Mouse (Mus musculus): ENCODE measurements around the gene Ror2.
"Not testable (repeated sequence)": the region's sequence is repeated elsewhere in the genome, so short reads cannot be mapped to it uniquely, and the experiment has no call there.

Ror2 gene

DNA sequence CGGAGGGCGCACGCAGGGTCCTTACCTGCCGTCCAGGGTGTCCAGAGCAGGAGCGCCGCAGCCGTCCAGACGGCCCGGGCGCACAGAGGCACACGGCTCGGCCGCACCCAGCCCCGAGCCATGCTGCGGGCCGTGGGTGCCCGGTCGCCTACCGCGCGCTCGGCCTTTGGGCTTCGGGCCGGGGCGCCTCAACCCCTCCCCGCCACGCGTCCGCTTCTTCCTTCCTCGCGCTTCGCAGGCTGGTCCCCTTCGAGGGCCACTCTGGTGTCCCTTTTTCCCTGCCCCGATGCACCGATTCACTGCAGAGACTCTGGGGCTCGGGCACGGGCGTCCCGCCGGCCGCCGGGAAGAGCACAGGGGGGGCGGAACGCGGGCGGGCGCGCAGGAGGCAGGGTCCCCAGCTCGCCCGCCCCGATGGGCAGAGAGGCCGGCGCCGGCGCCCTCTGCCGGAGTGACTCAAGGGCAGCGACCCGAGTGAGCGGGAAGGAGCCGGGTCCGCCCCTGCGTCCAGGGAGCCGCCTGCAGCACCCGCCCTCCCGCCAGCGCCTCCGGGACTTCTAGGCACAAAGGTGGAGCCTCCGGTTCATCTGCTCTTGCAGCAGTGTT, at the start of gene Ror2:
TSS of gene Ror2 (minus strand) at position 369 of the 606 bp plus-strand sequence.
- no peak for DNase-seq (ENCODE audit: low spot score in 2 of 2)

DNA sequence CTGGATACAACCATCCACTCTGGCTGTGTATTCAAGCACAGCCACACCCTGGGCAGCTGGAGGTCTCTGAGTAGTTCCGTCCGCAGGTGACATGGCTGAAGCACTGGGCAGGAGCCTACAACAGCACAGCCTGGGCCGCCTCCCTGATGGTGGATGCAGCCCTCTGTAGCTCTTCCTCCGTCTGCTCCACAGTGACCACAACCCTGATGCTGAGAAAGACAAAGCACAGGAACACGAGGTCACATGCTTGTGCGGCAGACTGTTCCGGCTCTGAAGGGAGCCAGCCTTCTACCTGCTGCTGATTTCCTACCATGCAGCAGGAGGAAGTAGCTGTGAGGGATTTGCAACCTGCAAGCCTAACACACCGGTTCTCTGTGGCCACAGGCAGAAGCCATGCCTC, 47.8 kb upstream of the Ror2 start:
- DNase-seq (ENCODE audit: low spot score in 2 of 2): no peak

DNA sequence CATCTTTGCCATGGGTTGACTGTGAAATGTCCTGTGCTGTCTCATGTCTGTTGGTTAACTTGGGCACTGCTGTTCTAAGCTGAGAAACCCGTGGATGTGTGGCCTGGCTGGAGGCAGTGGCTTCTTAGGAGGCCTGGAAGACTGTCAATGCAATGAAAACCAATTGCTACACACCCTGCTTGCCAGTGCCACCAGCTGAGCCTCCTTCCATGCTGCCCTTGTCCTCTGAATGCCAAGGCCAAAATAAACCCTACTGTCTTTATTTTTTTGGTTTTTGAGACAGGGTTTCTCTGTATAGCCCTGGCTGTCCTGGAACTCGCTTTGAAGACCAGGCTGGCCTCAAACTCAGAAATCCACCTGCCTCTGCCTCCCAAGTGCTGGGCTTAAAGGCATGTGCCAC, 44.3 kb upstream of the Ror2 start:
- no peak for DNase-seq (ENCODE audit: low spot score in 2 of 2)

DNA sequence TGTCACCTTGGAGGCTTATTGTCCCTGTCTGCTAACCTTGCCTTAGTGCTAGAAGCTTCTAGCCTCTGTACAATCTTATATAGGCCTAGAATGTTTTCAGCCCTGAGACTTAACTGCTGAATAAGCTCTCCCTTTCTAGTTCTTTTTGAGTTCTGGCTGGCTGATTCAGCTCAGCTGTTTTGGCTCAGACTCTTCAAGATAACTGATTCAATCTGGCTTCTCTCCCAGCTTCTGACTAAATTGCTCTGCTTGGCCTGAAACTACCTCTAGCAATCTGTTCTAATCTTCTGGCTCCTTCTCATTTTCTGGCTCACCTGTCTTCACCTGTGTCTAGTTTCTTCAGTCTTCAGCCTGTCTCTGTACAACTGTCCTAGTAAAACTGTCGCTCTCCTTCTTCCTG, 39.6 kb upstream of the Ror2 start:
- DNase-seq (ENCODE audit: low spot score in 2 of 2): no peak

DNA sequence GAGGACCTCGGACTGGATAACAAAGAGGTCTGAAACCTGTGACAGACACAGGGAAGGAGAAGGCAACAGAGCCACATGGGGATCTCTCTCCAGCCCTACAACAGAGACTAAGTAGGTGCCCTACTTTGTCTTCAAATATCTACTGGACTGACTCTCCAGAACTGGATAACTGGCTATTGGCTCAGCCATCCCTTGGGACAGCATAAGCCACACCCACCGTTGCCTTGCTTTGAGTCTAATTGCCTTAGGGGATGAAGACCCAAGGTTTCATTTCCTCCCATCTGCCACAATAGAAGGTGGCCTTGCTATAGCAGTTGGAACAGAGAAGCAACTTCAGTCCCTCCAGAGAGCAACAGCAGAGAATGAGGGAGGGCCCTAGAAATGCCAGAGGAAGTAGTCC, 37.7 kb upstream of the Ror2 start:
- DNase-seq (ENCODE audit: low spot score in 2 of 2): no peak

DNA sequence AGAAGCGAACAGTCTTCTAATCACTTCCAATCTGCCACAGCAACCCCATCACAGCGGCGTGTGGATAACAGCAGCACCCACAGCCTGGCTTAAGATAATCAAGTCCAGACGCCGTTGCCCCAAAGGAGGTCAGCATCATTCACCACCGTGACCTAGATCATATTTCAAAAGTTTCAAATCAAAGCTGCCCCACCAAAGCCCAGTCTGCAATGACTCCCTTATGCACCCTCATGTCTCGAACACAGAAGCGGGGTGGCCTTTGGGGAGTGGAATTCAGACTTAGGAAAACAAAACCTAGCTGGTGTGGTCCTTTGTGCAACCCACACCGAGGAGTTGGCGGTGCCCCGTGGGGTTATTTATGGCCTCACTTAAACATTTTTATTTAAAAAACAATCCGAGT, 35.0 kb upstream of the Ror2 start:
- DNase-seq (ENCODE audit: low spot score in 2 of 2): no peak

DNA sequence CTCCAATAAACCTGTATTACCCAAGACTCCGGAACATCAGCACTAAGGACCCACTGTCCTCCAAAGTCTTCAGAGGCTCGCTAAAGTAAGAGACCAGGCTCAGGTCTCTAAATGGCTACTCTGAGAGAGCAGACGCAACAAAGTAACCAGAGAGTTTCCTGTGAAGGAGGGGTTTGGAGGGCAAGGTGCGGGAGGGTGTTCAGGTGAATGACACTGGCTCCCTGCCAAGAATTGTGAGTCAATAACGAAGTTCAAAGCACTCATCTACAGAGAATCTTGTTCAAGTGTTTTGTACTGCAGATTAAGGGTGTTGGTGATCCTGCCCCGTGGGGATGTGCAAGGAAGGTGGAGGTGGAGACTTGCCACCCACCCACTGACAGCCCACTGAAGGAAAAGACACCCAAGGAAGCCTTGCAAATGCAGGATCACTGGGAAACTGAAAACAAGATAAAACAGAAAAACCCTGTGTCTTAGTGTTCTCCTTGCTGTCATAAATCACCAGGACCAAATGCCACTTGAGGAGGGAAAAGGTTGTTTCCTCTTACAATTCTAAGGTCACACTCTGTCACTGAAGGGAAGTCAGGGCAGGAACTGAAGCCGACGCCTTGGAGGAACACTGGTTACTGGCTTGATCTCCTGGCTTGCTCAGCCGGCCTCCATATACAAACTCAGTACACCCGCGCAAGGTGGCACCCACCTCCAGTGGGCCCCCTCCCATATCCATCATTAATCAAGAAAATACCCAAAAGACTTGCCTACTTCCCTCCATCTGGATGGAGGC, 30.8 kb upstream of the Ror2 start:
- DNase-seq (ENCODE audit: low spot score in 2 of 2): no peak

DNA sequence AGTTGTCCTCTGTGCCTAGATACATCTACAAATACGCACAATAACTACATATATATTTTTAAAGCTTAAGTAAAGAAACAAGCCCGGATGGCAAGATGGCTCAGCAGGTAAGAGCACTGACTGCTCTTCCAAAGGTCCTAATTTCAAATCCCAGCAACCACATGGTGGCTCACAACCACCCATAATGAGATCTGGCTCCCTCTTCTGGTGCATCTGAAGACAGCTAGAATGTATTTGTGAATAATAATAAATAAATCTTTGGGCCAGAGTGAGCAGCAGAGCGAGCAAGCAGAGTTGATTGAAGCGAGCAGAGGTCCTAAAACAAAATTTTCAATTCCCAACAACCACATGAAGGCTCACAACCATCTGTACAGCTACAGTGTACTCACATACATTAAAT, 29.8 kb upstream of the Ror2 start:
- not testable (repeated sequence) for DNase-seq (ENCODE audit: low spot score in 2 of 2)

DNA sequence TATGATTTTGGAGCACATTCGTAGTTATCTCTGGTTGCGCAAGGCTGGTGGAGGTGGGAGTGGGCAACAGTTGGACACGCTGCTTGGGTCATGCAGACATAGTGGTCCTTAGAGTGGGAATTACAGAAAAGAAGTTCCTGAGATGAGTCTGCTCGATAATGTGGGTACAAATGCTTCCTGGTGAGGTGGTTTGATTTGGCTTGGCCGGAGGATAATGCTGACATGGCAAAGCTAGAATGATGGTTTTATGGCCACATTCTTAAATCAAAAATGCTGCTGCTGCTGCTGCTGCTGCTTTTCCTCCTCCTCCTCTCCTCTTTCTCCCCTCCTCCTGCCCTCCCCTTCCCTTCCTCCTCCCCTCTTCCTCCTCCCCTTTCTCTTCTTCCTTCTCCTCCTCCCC, 24.5 kb upstream of the Ror2 start:
- DNase-seq (ENCODE audit: low spot score in 2 of 2): no peak

DNA sequence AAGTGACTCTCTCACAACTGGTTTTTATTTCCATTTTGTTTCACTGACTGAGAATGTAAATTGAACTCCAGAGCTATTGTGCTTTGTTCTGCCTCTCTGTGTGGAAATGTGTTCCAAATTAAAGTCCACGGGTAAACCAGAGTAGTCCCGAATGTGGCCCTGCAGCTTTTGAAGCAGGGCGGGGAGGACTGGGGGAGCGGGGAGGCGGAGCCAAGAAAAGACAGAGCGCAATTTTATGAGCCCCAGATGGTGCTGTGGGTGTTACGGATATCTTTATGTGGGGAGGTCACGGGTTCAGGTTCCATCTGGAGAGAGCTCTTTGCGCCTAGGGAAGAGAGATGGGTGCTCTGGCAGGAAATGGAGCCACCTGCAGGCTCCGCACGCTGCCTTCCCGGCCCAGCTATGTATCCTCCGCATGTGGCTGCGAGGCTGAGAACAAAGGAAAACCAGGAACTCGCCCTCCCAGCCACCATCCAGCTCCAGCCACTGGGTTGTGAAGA, 23.8 kb upstream of the Ror2 start:
- peak; percentile 52 to 62 for DNase-seq (ENCODE audit: low spot score in 2 of 2)

DNA sequence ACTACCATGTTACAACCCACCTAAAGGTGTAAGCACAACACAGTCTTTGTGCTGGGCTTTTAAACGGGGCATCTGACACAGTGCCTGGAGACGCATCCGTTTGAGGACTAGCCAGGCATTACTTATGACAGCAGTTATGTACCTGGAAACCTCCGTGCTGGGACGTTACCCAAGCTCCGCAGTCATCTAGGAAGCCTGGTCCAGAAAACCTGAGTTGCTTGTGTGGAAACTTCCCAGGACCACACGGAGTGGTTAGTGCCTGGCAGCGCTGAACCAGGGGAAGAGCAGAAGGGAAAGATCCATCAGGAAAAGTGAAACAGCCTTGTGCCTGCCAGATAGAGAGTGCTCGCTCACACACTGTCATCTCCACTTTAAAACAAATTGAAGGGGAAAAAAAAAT, 23.2 kb upstream of the Ror2 start:
- DNase-seq (ENCODE audit: low spot score in 2 of 2): peak in 1 of 2 experiments; percentile 13

DNA sequence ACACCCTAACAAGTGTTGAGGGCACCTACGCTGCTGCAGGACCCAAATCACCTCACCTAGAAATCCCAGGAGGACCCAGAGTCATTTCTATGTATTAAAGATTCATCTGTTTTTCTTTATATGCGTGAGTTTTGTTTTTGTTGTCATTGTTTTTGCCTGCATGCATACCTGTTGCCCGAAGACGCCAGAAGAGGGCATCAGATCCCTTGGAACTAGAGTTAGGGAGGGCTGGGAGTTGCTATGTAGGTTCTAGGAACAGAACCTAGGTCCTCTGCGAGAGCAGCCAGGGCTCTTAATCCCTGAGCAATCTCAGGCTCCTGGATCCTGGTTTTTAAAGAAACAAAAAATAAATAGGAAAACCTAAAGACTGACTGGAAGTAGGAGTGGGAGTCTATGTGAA, 20.9 kb upstream of the Ror2 start:
- DNase-seq (ENCODE audit: low spot score in 2 of 2): no peak

DNA sequence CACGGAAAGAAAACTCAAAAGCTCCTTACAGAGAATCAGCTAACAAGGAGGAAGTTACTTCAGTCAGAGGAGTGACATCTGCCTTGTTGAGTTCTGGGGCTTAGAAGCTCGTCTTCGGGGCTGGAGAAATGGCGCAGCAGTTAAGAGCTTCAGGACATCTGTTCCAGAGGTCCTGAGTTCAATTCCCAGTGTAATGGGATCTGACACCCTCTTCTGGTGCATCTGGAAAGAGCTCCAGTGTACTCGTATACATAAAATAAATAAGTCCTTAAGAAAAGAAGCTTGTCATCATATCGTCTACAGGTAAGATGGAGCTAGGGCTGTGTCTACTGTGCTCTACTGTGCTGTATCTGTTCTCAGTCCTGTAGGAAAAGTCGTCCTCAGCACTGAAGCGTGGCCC, 19.3 kb upstream of the Ror2 start:
- DNase-seq (ENCODE audit: low spot score in 2 of 2): no peak

DNA sequence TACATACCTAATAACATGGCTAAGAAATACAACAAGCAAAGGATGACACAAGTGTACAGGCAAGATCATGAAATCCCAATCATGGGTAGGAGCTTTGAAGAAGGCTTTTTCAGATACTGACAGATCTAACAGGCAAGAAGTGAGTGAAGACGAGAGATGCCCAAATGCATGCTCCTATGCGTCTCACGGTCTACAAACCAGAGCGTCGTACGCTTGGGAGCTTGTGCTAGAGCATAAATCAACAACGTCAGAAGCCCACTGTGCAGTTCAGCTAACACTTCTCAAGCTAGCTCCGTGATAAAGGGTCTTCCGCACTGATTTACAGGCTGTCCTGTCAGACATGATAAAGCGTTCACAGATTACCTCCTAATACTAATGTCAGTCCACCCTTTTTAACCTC, 16.8 kb upstream of the Ror2 start:
- no peak for DNase-seq (ENCODE audit: low spot score in 2 of 2)

DNA sequence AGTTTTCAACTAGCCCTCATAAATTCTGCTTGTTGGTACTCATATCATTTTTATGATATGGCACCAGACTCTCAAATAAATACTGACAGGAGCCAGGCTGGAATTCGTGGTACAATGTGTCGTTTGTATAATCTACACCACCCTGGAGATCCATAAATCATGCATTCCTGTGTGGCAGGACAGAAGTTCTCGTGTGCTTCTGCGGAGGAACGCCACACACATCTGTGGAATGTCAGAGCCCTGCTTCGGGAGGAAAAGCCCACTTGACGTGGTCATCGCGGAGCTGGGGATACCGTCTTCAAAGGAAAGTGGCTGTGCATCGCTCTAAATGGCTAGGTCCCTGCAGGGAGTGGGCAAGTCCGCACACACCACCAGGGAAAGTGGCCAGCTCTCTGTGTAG, 7.1 kb upstream of the Ror2 start:
- no peak for DNase-seq (ENCODE audit: low spot score in 2 of 2)

DNA sequence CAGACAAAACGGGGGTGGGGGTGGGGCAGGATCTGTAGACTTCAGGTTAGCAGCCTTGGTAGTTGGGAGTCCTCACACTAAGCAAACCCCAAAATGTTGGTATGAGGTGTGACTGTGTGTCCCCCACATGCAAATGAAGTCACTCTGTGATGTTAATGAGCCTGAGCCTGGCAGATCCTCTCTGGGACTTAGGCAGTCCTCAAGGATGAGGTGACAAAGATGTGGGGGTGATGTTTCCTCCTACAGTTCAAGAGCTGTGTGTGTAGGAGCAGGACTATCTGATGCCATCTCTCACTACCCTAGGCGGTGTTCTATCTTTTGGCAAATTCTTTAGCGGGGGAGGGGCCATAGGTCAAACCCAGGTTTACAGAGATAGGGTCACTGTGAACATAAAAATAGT, 6.3 kb upstream of the Ror2 start:
- DNase-seq (ENCODE audit: low spot score in 2 of 2): no peak

DNA sequence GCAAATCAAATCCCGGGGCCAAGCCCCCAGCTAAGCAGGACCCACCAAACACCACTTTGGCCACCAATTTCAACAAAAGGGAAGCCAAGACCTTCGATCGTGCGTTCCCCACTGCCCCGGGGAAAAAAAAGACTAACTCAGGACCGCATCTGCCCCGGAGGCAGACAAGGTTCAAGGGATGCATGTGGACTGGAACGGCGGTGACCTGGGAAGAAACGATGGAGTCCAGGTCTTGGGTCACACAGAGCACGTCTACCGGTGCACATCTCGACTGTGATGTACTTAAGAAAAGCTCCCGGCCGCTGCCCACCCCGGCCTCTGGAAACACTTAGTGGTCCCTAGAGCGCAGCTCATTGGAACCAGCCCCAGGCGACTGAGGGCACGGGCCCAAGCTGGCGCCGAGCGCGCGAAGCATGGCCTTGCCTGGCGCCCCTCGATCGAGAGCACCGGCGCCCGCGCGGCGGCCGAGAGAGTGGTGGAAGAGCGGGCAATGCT, 616 bp downstream of the Ror2 start:
- DNase-seq (ENCODE audit: low spot score in 2 of 2): no peak

DNA sequence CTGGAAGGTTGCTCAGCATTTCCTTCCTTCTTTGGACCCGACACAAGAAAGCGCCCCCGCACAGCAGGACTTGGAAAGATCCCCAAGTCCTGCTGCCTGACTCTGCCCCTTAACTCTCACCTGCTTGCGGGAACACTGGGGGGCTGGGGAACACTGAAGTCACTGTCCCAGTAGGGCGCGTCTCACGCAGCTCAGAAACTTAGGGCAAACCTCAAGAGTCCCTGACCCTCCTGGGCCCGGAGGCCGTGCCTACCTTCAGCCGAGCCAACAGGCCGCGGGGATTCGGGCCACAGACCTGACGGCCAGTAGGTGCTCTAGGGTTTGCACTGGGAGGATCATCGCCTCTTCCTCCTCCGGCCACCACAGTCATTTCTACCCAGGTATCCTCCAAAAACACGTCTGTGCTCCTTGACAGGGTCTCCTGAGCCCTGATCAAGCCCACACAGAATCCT, 1.2 kb downstream of the Ror2 start:
- DNase-seq (ENCODE audit: low spot score in 2 of 2): no peak

DNA sequence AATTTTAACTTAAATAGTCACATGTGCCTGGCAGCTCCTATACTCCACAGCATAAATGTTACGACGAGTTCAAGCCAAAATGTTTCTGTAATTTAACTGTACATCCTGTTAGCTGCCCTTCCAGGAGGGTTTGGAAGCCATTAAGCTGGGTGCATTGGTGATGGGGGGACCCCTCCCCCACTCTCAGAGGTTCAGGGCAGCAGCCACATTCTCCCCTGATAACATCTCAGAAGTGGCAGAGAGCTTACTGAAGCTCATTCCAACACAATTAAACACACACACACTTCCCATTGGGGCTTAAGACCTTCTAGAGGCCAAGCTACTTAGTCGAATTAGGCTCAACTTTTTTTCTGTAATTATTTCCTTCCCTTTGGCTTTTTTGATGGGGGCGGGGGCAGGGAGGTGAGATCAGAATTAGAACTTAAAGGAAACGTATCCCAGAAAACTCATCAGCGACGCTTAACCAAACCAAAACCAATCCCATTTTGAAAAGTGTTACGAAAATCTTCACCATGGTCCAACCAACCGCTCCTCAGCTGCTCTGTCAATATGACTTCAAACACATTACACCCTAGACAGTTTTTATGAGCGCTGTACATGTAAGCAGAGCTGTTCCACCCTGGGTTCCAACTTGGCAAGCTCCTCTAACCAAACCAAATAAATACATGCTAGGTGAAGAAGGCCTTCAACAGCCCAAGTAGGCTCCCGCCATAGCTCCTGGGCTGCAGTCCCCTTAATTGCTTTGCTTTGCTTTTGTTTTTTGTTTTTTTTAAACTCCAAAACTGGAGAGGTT, 4.1 kb downstream of the Ror2 start:
- no peak for DNase-seq (ENCODE audit: low spot score in 2 of 2)

DNA sequence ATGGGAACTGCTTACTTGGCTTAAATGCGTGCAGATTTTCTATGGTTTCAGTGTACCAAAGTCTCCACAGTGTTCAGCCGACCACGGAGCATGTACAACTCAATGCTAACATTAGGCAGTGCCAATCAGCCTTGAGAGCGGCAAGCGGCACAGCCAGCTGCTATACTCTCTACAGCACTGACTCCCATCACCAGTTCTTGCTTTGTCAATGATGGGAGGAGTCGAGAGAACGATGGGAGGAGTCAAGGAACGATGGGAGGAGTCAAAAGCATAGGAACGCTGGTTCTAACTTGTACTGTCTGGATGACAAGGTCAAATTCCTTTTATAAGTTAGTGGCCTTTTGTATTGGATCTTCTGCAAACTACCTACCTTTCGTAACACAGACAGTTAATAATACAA, 7.0 kb downstream of the Ror2 start:
- no peak for DNase-seq (ENCODE audit: low spot score in 2 of 2)

DNA sequence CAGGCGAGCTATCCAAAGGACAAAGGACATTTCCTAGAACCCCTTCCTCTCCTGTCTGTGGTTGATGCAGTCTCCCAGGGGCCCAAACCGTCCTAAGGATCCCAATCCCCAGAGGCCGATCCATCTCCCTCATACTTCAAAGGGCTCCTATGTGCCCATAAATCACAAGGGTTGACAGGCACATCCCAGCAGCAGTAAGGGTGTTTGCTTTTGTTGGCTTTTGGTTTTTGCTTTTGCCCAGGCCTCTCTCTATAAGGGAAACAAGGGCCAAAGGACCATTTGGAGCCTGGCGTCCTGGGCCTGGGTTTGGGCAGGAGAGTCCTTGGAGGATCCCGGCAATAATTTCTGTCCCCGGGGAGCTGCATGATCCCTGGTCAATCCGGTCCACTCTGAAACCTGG, 9.5 kb downstream of the Ror2 start:
- no peak for DNase-seq (ENCODE audit: low spot score in 2 of 2)

DNA sequence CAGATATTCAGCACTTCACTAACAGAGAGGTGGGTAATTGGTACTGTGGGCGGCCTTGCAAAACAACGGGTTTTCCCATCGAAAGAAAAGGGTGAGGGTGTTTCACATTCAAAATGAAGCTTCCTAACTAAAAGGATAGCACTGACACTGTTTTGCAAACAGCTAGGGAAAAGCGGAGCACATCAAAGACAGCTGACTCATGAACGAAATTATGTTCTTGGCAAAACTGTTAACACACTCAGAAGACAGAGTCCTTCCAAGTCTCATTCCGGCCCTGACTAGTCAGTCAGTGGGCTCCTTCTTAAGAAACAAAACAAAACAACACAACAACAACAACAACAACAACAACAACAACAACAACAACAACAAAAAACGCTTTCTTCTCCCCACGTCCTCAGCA, 10.1 kb downstream of the Ror2 start:
- DNase-seq (ENCODE audit: low spot score in 2 of 2): no peak

DNA sequence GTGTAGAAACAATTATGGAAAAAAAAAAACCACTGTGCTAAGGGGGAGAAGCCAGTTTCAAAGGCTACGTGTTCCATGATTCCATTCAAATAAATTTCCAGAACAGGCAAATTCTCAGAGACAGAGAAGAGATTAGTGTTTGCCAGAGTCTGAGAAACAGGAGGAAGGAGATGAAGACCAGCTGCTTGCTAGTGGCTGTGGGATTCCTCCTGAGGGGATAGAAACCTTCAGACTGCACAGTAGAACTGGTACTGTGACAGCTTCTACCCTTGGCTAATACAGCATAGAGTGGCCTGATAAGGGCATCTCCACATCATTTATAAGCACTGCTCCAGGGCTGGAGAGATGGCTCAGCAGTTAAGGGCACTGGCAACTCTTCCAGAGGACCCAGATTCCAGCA, 11.2 kb downstream of the Ror2 start:
- no peak for DNase-seq (ENCODE audit: low spot score in 2 of 2)

All from right cerebral cortex, adult 2 months (tissue).